Mouse (Mus musculus): ENCODE results near the gene Zkscan8. TPM values are rescaled to one million over a fixed set of nuclear protein-coding genes. Genes with fewer than 3 reads are reported as not detected.

Zkscan8 gene
- total RNA-seq, 2 experiments from 2014 or later = 12.7 to 13.2 TPM

Other genes with a start within 250 kb of the Zkscan8 start
- not detected for gene Gpx5, start 238.4 kb downstream of the Zkscan8 start, total RNA-seq (2021)
- gene Gpx6, start 219.0 kb downstream of the Zkscan8 start, total RNA-seq (2021) = under 1 TPM in 1 of 2 experiments, not detected in 1; 0.30 TPM
- gene Olfr1367, start 184.2 kb downstream of the Zkscan8 start, total RNA-seq (2021) = not detected
- gene Zscan12, start 168.3 kb downstream of the Zkscan8 start, total RNA-seq (2021) = 1 to 10 TPM; 6.9 to 7.7 TPM
- gene Zkscan3, start 128.4 kb downstream of the Zkscan8 start, total RNA-seq (2021) = 10 to 100 TPM; 38.3 to 40.1 TPM
- 1 to 10 TPM; 1.3 to 1.8 TPM for gene Pgbd1, start 90.1 kb downstream of the Zkscan8 start, total RNA-seq (2021)
- 10 to 100 TPM; 33.9 to 39.7 TPM for gene Zscan26, start 77.4 kb downstream of the Zkscan8 start, total RNA-seq (2021)
- gene Nkapl, start 62.6 kb downstream of the Zkscan8 start, total RNA-seq (2021) = 1 to 10 TPM in 1 of 2 experiments, under 1 TPM in 1; 0.76 to 1.3 TPM
- 1 to 10 TPM; 7.2 to 7.3 TPM for gene Zkscan4, start 52.2 kb downstream of the Zkscan8 start, total RNA-seq (2021)
- gene Gm10065, start 51.7 kb downstream of the Zkscan8 start, total RNA-seq (2021) = not detected
- 10 to 100 TPM; 18.1 to 19.7 TPM for gene AK157302, start 35.9 kb downstream of the Zkscan8 start, total RNA-seq (2021)
- 10 to 100 TPM; 59.6 to 63.4 TPM for gene Gm11273, start 29.7 kb downstream of the Zkscan8 start, total RNA-seq (2021)
- not detected for gene Olfr1366, start 11.7 kb upstream of the Zkscan8 start, total RNA-seq (2021)
- gene Olfr1535, start 28.8 kb upstream of the Zkscan8 start, total RNA-seq (2021) = not detected
- gene Olfr1364, start 50.6 kb upstream of the Zkscan8 start, total RNA-seq (2021) = not detected
- gene Olfr1362, start 82.9 kb upstream of the Zkscan8 start, total RNA-seq (2021) = not detected
- gene Olfr11, start 111.4 kb upstream of the Zkscan8 start, total RNA-seq (2021) = not detected
- not detected for gene Olfr1361, start 132.3 kb upstream of the Zkscan8 start, total RNA-seq (2021)
- gene Olfr1360, start 146.3 kb upstream of the Zkscan8 start, total RNA-seq (2021) = not detected
- not detected for gene Olfr1359, start 167.0 kb upstream of the Zkscan8 start, total RNA-seq (2021)
- gene Hist1h2bl, start 185.0 kb upstream of the Zkscan8 start, total RNA-seq (2021) = 10 to 100 TPM; 37.3 to 37.9 TPM
- gene Hist1h2ai, start 185.3 kb upstream of the Zkscan8 start, total RNA-seq (2021) = 10 to 100 TPM; 17.2 to 25.6 TPM
- 10 to 100 TPM; 46.6 to 56.8 TPM for gene Hist1h3h, start 186.5 kb upstream of the Zkscan8 start, total RNA-seq (2021)
- 1 to 10 TPM; 4.9 to 7.8 TPM for gene Hist1h2bm, start 190.9 kb upstream of the Zkscan8 start, total RNA-seq (2021)
- gene Hist1h4j, start 203.9 kb upstream of the Zkscan8 start, total RNA-seq (2021) = 10 to 100 TPM; 15.4 to 16.2 TPM
- gene Hist1h4k, start 219.4 kb upstream of the Zkscan8 start, total RNA-seq (2021) = 100 to 1,000 TPM; 311 to 320 TPM
- gene Hist1h2ak, start 222.7 kb upstream of the Zkscan8 start, total RNA-seq (2021) = 10 to 100 TPM; 13.2 to 15.7 TPM
- 10 to 100 TPM in 1 of 2 experiments, 1 to 10 TPM in 1; 9.6 to 16.1 TPM for gene Hist1h2bn, start 223.0 kb upstream of the Zkscan8 start, total RNA-seq (2021)
- 10 to 100 TPM in 1 of 2 experiments, 1 to 10 TPM in 1; 7.6 to 10.5 TPM for gene Hist1h1b, start 249.5 kb upstream of the Zkscan8 start, total RNA-seq (2021)